Mouse (Mus musculus): ENCODE results near the gene Amigo1.

DNA sequence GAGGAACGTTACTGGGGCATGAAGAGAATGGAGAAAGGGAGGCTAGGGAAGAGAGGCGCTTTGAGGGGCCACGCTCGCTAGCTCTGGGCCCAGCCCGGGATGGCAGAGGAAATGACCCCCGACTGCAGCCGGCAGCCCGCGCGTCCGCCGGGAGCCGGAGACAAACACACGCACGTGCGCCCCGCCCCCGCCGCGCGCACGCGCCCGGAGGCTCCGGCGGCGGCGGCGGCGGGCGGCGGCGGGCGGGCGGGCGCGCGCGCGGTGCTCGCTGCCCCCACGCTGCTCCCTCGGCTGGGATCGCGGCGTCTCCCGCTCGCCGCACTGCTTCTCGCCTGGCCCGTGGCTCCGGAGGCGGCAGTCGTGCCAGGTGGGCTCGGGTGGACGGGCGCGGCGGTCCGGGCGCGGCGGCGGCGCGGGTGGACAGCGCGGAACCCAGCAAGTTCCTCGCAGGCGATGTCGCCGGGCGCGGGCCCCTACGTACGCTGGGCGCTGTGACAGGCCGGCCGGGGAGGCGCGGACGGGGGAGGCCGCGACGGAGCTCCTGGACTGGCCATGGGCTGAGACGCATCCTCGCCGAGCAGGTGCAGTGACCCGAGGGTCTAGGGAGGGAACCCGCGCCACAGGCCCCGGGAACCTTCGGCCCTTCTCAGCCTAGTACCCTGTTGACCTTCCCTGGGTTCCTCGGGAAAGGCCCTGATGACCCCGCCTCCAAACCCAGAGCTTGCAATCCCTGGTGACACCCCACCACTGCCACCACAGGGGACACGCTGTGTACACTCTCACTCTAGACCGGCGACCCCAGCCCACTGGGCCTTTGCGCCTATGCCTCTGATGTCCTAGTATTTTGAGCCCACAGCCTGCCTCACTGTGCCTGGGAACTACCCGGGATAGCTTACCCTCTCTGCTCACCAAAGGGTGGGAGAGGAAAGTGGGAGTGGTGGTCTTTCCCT is at the start of gene Amigo1:
- no peak for TF ChIP-seq CTCF (IDR thresholded peaks at IDR 0.05; ENCODE audit: low read depth, low read length)
- TF ChIP-seq POLR2A (IDR thresholded peaks at IDR 0.05; ENCODE audit: borderline replicate concordance, low read depth, low read length), result no peak

Measured in bone marrow macrophage, adult 2 months (primary cell).